Mouse (Mus musculus) CD4-positive, CD25-positive, alpha-beta regulatory T cell (primary cell): ENCODE measurements around the gene Zp1. TPM values are rescaled to one million over a fixed set of nuclear protein-coding genes. Genes with fewer than 3 reads are reported as not detected.

Source experiments
- polyA plus RNA-seq: library from polyadenylated mRNA; unstranded; fragments of 100-300 nt; shearing (Covaris generic); gene quantifications from one replicate; pipeline ENCODE4 v1.2.1, GENCODE M21; 2017

The Zp1 gene
- not detected for polyA plus RNA-seq

DNA sequence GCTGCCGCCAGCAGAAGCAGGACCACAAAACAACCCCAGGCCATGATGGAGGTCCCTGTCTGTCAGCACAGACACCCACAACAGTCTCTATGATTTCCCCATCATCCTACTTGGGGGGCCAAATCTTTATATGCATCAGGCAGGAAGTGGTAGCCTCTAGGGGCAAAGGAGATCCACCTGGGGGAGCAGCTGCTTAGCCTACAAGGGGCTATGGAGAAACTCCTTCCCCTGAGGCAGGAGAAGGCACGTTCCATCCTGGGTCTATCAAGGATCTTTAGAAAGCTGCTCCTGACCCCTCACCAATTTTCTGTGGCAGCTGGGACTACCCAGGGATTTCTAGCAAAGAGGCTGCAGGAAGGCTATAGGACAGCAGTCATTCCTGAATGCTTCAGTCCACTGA lies at the start of gene Zp1:
Gene Zp1, minus strand, starts transcription at position 101 of the 400 bp plus-strand sequence.

DNA sequence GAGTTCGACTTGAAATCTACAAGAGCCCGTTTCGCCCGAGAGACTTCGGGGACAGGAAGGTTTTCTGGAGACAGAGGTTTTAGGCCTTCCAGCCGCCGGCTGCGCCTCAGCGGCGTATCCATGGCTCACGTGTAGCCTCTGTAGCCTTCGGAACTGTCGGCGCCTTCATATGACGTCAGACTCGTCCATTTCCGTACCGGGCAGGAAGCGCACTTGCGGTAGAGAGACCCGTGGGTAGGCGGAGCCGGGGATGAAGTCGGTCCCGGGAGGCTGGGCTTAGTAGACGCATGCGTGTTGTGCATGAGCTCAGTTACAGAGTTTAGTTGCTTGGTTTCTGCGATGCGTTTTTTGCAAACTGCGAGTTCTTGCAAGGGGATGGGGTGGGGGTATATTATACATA lies 28.7 kb upstream of the Zp1 start, which contains the start of gene Ccdc86:
Gene Ccdc86, minus strand, starts transcription at position 155 of the 400 bp plus-strand sequence.

DNA sequence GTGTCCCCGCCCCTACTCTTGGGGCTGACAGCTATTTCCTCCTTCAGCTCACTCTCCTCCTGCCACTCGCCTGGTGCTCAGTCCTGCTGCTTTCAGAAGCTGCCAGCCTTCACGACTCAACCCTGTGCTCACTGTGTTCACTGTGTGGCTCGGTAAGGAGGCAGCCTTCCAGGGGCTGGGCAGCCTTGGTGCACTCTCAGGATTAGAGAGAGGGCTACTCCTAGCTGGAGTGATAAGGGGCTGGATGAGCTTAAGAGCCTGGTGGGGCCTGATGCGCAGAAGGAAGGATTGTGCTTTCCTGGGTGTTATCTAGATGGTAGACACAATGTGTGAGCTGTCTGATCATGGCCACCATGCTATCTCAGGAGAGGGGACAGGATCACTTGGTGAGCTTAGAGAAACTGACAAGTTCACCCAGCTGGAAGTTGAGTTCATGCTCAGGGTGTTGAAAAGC lies 16.7 kb upstream of the Zp1 start, which contains the start of gene Ptgdr2:
Gene Ptgdr2, plus strand, starts transcription at position 51 of the 454 bp plus-strand sequence.

DNA sequence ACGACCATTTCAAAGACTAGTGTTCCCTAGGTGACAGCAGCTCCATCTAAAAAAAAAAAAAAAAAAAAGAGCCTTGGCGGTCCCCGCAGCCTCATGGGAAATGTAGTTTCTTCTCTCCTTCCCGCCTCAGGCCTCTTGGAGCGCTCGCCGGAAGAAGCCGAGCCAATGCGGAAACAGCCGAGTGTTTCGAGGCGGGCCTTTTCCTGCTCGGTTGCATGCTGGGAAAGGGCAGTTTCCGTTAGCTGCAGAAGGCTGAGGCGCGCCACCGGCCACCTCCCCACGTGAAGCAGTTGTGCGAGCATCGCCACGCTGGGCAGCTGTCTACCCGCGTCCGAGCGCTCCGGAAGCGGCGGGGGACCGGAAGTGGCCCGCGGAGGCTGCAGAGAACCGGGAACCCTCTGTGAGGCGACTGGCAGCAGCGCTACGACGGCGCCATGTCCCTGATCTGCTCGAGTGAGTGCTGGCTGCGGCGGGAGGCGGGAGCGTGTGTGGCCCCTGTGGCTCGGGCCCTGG lies 25.4 kb downstream of the Zp1 start, which contains the start of gene Prpf19:
Gene Prpf19, plus strand, starts transcription at position 216 of the 513 bp plus-strand sequence.

DNA sequence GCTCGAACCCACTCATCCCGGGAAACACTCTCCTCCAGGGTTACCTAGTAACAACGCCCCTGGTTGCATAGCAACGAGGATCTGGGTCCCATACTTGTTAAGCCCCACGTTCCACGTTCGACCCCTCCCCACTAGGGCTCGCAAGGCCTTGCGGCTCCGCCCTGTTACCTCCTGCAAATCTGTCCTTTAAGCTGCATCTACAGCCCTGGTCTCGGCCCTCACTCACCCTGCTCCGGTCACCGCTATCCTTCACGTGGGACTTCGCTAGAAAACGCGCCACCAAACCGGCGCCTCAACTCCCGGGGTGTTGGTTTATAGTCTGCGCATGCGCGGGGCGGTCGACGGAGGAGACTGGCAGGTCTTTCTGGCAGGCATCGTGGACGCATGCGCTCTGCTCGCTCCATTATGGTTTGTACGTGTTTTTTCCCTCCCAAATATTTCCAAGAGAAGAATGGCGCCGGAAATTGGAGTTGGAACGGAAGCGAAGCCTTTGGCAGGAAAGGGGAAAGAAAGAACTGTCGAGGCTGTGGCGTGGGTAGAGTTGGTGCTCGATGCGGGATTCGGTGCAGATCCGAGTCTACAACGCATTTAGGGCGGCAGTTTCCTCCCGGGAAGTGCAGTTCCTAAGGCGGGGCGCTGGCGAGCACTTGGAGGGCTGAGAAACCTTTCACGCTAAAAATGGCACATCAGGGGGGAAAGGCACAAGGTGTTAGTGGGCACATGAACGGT lies 38.8 kb downstream of the Zp1 start, which contains the start of gene Tmem109:
Gene Tmem109, minus strand, starts transcription at position 576 of the 729 bp plus-strand sequence.

DNA sequence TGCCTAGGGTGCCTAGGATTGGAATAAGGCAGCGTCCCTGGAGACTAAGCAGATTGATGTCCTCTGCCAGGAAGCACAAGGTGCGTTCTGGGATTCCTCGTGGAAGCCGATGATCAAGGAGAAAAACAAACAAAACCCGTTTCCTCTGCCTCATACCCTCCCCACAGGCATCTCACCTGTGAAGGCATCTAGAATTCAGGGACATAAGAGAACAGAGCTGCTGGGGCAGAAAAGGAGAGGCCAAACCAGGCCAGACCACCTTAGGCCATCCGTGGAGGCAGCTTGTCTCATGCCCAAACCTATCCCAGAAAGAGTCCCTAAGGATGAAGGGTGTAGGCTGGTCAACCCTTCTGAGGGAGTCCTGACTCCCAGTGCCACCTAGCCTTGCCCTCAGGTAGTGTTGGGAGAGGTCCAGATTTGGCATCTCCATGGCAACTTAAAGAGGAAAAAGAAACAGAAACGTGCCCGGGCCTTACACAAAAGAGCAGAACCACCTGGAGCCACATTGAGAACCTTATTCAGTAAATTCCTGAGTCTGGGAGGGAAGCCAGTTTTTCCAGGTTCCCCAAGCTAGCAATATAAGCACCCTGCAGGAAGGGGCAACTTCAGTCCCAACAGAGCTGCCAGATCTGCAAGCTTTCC lies 50.4 kb downstream of the Zp1 start, which contains the start of gene Tmem132a:
Gene Tmem132a, minus strand, starts transcription at position 55 of the 642 bp plus-strand sequence.

Other genes starting within 250 kb of the Zp1 start
- gene Pga5, start 242.6 kb downstream of the Zp1 start, polyA plus RNA-seq, result not detected
- gene Vps37c, start 231.9 kb downstream of the Zp1 start, polyA plus RNA-seq, result 24.2 TPM
- gene Cd5, start 181.6 kb downstream of the Zp1 start, polyA plus RNA-seq, result 647 TPM
- 665 TPM for gene Cd6, start 90.6 kb downstream of the Zp1 start, polyA plus RNA-seq
- 0.50 TPM for gene Slc15a3, start 80.9 kb downstream of the Zp1 start, polyA plus RNA-seq
- gene Tmem132a, start 50.7 kb downstream of the Zp1 start, polyA plus RNA-seq, result 0.56 TPM
- 53.6 TPM for gene Tmem109, start 38.6 kb downstream of the Zp1 start, polyA plus RNA-seq
- gene Prpf19, start 25.4 kb downstream of the Zp1 start, polyA plus RNA-seq, result 103 TPM
- gene Ptgdr2, start 16.5 kb upstream of the Zp1 start, polyA plus RNA-seq, result 0.10 TPM
- gene Ccdc86, start 28.6 kb upstream of the Zp1 start, polyA plus RNA-seq, result 19.4 TPM
- gene Ms4a10, start 54.0 kb upstream of the Zp1 start, polyA plus RNA-seq, result not detected
- 0.13 TPM for gene Ms4a15, start 72.6 kb upstream of the Zp1 start, polyA plus RNA-seq
- gene Ms4a18, start 97.4 kb upstream of the Zp1 start, polyA plus RNA-seq, result not detected
- gene Ms4a8a, start 160.5 kb upstream of the Zp1 start, polyA plus RNA-seq, result 0.37 TPM
- gene 1700017D01Rik, start 210.2 kb upstream of the Zp1 start, polyA plus RNA-seq, result not detected
- gene 1700025F22Rik, start 244.7 kb upstream of the Zp1 start, polyA plus RNA-seq, result not detected